ENCODE assay signal across 16 mouse cellular contexts in genomic region chr2:30372726-30373125, GRCm38 (mm10).
"Had no signal": no experiment of that assay in that cellular context is flagged by ENCODE, and none has a peak within 500 bp of the region (broad histone marks: within the 10 kb centered on the region; RNA-seq: fewer than 3 reads in every experiment).

No protein-coding gene starts in this region.

- H3K4me3 ChIP-seq: neural tube, embryonic 13.5 days; neural tube, embryonic 15.5 days; stomach, embryonic 15.5 days had no signal

- H3K27ac ChIP-seq: neural tube, embryonic 13.5 days; neural tube, embryonic 15.5 days; stomach, embryonic 15.5 days; stomach, postnatal 0 days had no signal

- H3K4me1 ChIP-seq: neural tube, embryonic 13.5 days; neural tube, embryonic 15.5 days; stomach, embryonic 15.5 days had no signal

- H3K4me2 ChIP-seq: neural tube, embryonic 13.5 days; neural tube, embryonic 15.5 days; stomach, embryonic 15.5 days had no signal

- H3K27me3 ChIP-seq: neural tube, embryonic 13.5 days; neural tube, embryonic 15.5 days; stomach, embryonic 15.5 days had no signal

- H3K9ac ChIP-seq: neural tube, embryonic 13.5 days; neural tube, embryonic 15.5 days; stomach, embryonic 15.5 days had no signal

- H3K9me3 ChIP-seq: neural tube, embryonic 13.5 days; neural tube, embryonic 15.5 days; stomach, embryonic 15.5 days had no signal

- DNase-seq: retina, postnatal 1 day; right cerebral cortex, adult 18-20 months; right cerebral cortex, postnatal 14 days; right cerebral cortex, postnatal 25 days; right cerebral cortex, postnatal 4 days; spleen, adult 18-20 months; thymus, adult 18-20 months; thymus, adult 2 months; thymus, postnatal 14 days; thymus, postnatal 25 days; thymus, postnatal 36 days; thymus, postnatal 4 days had no signal
